Mouse (Mus musculus) small intestine, adult 2 months (tissue): Measurements from ENCODE around the gene 0610030E20Rik.

Source experiments
- CTCF ChIP-seq: fragments of 200-500 bp; IDR thresholded peaks from 2 replicates; pipeline ENCODE4 v1.5.1; 2012; ENCODE audit warnings: low read depth, mild to moderate bottlenecking, control low read depth, inconsistent platforms, low read length, moderate library complexity, mixed read lengths; ENCODE audit not compliant: insufficient replicate concordance, insufficient read length; ENCODE audit errors: extremely low read depth
- POLR2A ChIP-seq: fragments of 200-500 bp; IDR thresholded peaks from 2 replicates; pipeline ENCODE4 v1.6.1; 2012; ENCODE audit warnings: low read depth, mild to moderate bottlenecking, control low read depth, inconsistent platforms, low read length, moderate library complexity

GRCm38 (mm10) chr6:72389471-72389940 is 42.4 kb downstream of the 0610030E20Rik start:
- TF ChIP-seq CTCF (no peak), POLR2A (no peak)
